Mouse (Mus musculus) forebrain, embryonic 16.5 days (tissue): ENCODE measurements around the gene Mettl2. TPM values are rescaled to one million over a fixed set of nuclear protein-coding genes. Genes with fewer than 3 reads are reported as not detected.
A peak's percentile ranks its signal among the peaks of the same experiment; 100 is the strongest.

Source experiments
- ATAC-seq: fragments of 200-750 bp; cut with Nextera tagmentation; 2 replicates; pipeline ENCODE4 v1.8.0; 2017; ENCODE audit warnings: mild to moderate bottlenecking, moderate library complexity
- H3K27ac ChIP-seq: fragments of 300-500 bp; sonication (generic); 2 replicates; pipeline ENCODE4 v1.5.1; 2014; ENCODE audit warnings: low read length, control low read depth
- H3K27me3 ChIP-seq: fragments of 300-500 bp; sonication (generic); replicated peaks from 2 replicates; pipeline ENCODE4 v1.6.1; 2014; ENCODE audit warnings: low read length; ENCODE audit not compliant: control insufficient read depth, insufficient read depth
- H3K36me3 ChIP-seq: fragments of 300-500 bp; sonication (generic); 2 replicates; pipeline ENCODE4 v1.6.1; 2014; ENCODE audit not compliant: control insufficient read depth, insufficient read depth
- H3K4me1 ChIP-seq: fragments of 300-500 bp; sonication (generic); replicated peaks from 2 replicates; pipeline ENCODE4 v1.6.1; 2014; ENCODE audit warnings: low read length; ENCODE audit not compliant: control insufficient read depth, insufficient read depth
- H3K4me2 ChIP-seq: fragments of 300-500 bp; sonication (generic); 2 replicates; pipeline ENCODE4 v1.6.1; 2014; ENCODE audit warnings: mild to moderate bottlenecking, low read length, control low read depth
- H3K4me3 ChIP-seq: fragments of 300-500 bp; sonication (generic); replicated peaks from 2 replicates; pipeline ENCODE4 v1.5.1; 2014; ENCODE audit warnings: mild to moderate bottlenecking, low read length, control low read depth
- H3K9ac ChIP-seq: fragments of 300-500 bp; sonication (generic); replicated peaks from 2 replicates; pipeline ENCODE4 v1.6.1; 2014; ENCODE audit warnings: low read depth, low read length, control low read depth
- H3K9me3 ChIP-seq: fragments of 300-500 bp; sonication (generic); 2 replicates; pipeline ENCODE4 v1.6.1; 2016; ENCODE audit warnings: low read length; ENCODE audit not compliant: control insufficient read depth
- WGBS: fragments of 180-500 bp; shearing (Covaris S2); extraction: QIAGEN DNeasy Blood & Tissue Kit; methylation state at CpG from one replicate; pipeline ENCODE4 v1.1.7; 2014; 5-methylcytosine and 5-hydroxymethylcytosine counted together
- polyA plus RNA-seq: library from polyadenylated mRNA; unstranded; fragments of >200 nt; fragmentation: Nextera tagmentation; extraction: Ambion mirVana; gene quantifications from 2 replicates; pipeline ENCODE4 v1.2.1, GENCODE M21; 2015

Gene Mettl2
- polyA plus RNA-seq, 1 experiment from 2014 or later, result 30.7 TPM

DNA sequence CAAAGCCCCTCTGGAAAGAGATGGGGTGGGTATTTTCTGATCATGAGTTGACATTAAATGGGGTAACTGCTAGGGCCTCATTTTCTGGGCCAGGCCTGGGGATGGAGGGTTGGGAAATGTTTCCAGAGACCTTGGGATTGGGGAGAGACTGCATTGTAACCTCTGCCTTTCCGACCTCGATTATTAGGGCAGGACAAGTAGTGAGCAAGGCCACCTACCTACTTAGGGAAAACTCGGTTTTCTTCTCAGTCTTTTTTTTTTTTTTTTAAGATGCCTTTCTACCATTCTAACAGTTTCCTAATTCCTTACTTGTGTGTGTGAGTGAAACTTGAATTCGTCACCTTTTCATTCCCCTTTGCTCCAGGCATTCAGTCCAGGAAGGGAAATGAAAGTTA lies 56.2 kb downstream of the Mettl2 start:
- Histone ChIP-seq H3K9me3 (no peaks in the 10 kb centered on the region), H3K4me1 (peaks cover 20% of the 10 kb centered on the region), H3K36me3 (peaks cover 13% of the 10 kb centered on the region), H3K27ac (peak overlapping the region; percentile 84), H3K27me3 (no peaks in the 10 kb centered on the region), H3K4me3 (peak overlapping the region; percentile 94), H3K4me2 (peak overlapping the region; percentile 77), H3K9ac (peak overlapping the region; percentile 99)
- WGBS, result 5% methylated on average over 4 of the region's 4 CpGs
- ATAC-seq, result no peak

DNA sequence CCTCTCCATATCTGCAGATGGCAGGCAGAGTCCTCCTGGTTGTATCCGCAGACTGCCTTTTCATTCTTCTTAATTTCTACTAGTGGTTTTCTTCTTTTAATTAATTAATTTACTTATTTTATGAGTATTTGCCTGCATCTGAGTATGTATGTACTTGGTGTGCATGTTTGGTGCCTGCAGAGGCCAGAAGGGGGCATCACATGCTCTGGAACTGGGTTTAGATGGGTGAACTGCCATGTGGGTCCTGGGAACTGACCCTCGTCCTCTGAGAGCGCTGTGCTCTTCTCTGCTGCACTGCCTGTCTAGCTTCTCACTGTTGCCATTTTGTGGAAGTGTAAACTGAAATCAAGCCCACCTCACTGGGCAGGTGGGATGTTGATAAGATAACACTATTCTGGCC lies 58.5 kb downstream of the Mettl2 start:
- no peak for ATAC-seq
- Histone ChIP-seq H3K27me3 (no peaks in the 10 kb centered on the region), H3K9me3 (no peaks in the 10 kb centered on the region), H3K4me1 (peaks cover 16% of the 10 kb centered on the region), H3K4me3 (no peak overlapping the region), H3K9ac (no peak overlapping the region), H3K4me2 (no peak overlapping the region), H3K27ac (no peak overlapping the region), H3K36me3 (peaks cover 13% of the 10 kb centered on the region)
- 92% methylated on average over 3 of the region's 3 CpGs for WGBS

Other genes with a start within 250 kb of the Mettl2 start
- not detected in 2 replicates for gene Efcab3, start 62.8 kb upstream of the Mettl2 start, polyA plus RNA-seq
- gene Gm10842, start 20.5 kb downstream of the Mettl2 start, polyA plus RNA-seq, result not detected in 2 replicates
- gene Tlk2, start 52.4 kb downstream of the Mettl2 start, polyA plus RNA-seq, result 17.7 and 20.9 TPM in 2 replicates
- 3.6 and 5.1 TPM in 2 replicates for gene Mrc2, start 166.2 kb downstream of the Mettl2 start, polyA plus RNA-seq